Mouse (Mus musculus): ENCODE results near the gene Snf8.
A peak's percentile ranks its signal among the peaks of the same experiment; 100 is the strongest.

Gene Snf8

DNA sequence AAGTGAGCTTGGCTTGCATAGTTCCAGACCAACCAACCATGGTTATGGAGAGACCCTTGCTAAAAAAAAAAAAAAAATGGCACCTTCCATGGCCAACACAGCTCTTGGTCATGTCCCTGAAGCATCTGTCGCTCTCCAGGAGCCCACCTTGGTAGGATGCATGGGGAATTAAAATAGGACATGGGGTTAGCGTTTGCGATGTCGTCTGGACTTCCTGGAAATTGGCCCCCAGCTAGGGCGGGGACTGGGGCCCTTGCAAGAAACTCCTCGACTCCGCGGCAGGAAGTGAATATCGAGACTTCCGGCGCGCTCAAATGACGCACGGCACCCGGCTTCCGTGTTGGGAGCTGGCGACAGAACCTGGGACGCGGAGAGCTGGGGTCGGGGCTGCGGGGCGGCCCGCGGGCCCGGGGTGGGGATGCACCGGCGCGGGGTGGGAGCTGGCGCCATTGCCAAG is at the start of gene Snf8:
Gene Snf8 (plus strand): TSS at position 290 of the 457 bp plus-strand sequence.
- DNase-seq = peak; percentile 98

DNA sequence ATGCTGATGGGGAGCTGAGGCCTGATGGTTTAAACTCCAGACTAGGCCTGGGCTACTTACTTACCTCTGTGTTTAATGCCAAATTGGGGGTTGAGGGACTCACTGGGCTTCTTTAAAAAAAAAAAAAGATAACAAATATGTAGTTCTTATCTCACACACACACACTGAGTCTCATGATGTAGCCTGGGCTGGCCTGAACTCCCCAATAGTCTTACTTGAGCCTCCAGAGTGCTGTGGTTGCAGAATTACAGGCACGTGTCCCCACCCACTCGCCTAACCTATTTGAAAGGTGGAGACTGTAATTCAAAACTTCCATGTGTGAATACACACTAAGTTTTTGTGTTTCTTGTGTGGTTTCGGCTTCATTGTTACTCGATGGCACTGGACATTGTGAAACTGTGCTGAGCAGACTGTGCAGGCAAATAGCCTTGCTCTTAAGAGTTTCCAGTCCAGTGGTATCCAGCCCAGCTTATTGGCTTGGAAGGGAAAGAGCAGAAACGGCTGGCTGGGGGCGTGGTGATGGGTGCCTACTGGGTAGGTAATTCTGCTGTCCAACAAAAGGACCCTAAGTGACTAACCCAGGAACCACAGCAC is 46.7 kb upstream of the Snf8 start:
- peak; percentile 32 for DNase-seq

DNA sequence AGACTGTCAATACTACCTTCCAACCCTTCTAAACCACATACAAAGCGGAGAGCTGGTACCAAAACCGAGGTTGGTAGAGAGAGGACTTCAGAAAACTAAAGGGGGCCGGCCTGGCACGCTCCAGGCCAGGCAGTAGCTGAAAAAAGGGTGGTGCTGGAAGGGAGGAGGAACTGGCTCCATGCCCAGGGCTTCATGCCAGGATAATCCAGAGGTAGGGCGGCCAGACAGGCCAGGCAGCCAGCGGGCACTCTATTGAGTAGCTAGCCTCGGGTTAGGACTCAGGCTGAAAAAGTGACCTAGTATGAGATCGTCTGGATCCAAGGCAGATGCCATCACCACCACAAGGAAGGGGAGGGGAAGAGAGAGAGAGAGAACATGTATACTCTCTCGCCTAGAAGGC is 46.2 kb upstream of the Snf8 start:
- peak; percentile 93 for DNase-seq

DNA sequence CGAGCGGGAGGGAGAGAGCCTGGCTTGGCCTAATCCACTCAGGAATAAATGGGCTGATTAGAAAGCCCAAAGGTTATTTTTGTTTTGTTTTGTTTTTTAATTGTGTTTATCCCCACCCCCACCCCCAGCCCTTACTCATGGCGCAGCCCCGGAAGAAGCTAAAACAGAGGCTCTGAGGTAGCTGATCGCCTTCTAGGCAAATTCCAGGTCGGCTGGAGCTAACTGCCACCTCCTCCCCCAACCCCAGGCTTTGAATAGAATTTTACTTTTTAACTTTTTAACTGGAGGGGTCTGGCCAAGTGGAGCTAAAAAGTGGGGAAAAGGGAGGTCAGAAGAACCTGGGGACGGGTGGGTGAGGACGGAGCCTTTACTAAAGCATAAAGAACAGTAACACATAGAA is 44.8 kb upstream of the Snf8 start:
- DNase-seq = no peak

DNA sequence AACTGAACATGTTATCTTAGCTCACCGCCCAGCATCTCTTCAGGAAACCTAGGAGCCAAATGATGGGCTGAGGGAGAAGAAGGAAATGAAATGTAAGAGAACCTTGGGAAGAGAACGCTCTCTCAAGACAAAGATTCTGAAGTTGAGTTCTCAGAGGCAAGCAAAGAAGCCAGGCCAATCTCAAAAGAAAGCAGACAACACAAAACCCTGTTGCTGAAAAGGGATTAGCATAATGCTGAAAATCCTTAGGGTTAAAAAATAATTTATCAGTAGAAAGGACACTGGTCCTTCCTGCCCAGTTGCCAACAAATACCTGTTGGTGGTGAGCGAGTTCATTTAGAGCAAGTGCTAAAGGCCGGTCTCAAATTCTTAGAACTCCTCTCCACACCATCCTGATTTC is 44.3 kb upstream of the Snf8 start:
- no peak for DNase-seq

DNA sequence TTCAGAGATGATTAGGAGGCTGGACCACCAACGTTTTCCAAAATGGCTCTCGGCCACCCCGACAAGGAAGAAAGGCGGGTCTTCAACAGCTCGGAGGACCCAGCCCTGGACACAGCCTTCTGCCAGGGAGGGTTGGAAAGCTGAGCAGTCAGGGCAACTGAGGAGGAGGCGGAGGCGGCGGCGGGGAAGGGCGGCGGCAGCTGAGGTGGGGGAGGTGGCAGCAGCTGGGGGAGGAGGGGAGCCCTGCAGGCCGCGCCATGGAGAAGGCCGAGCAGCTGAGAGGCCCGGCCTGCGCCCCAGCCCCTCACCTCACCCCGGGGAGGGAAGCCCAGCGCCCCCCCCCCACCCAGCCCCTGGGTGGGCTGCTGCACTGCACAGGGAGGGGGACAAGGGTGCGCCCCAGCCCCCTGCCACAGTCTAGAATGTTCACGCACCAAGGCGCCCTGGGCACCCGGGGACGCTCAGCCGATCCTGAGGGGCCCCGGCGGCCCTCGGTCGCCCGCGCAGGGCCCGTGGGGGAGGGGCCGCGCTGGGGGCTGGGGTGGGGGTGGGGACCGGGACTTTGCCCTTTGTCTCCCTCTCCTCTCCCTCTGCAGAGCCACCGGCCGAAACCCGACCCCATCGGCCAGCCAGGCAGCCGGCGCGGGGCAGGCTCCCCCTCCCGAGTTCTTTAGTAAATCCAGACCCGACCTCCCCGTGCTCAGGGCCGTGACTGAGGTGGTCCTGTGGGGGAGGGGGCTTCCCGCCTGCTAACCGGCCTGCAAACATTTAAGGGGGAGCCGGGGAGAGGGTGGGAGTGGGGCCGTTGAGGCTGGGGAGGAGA is 43.6 kb upstream of the Snf8 start:
- DNase-seq = peak; percentile 80

DNA sequence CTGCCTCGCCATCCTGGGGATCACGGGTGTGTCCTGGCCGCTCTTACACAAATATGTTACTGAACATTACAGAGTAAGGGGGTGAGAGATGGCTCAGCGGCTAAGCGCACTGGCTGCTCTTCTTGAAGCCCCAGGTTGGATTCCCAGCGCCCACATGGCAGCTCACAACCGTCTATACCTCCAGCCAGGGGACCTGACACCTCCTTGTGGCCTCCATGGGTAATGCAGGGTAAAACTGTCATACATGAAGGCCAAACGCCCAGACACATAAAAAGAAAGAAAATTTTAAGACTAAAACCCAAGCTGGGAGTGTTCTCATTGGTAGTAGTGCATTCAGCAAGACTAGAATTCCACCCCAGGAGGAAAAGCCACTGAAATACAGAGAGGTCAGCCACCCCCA is 40.5 kb upstream of the Snf8 start:
- no peak for DNase-seq

DNA sequence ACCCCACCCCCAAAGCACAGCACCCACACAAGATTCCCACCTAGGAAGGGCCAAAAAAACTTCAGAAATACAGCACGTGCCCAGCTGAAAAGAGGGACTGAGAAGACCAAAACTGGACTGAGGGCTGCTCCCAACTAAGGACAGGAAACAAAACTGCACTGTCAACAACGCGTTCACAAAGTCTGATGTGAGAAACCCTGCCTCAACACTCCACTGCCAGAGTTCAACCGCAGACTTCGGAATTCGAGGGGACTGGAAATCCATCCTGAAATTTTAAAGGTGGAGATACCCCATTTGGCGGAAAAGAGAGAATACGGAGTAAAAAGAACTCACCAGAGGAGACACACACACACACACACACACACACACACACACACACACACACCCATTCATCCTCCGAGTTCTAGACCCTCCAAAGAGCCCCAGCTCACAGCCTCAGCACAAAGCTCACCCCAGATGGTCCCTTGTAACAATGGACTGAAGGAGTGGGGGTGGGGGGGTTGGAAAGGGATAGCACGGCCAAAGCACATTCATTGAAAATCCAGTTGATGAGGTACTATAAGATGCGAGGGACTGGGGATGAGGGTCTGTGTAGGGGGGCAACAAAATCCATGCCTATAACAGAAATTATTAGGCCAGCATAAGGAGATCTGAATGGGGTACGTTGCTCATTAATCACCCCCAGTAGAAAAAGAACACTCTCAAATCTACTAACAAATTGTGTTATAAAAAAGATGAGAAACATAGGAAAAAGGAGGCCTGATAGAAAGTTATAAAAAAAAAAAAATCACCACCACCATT is 31.4 kb upstream of the Snf8 start:
- no peak for DNase-seq

DNA sequence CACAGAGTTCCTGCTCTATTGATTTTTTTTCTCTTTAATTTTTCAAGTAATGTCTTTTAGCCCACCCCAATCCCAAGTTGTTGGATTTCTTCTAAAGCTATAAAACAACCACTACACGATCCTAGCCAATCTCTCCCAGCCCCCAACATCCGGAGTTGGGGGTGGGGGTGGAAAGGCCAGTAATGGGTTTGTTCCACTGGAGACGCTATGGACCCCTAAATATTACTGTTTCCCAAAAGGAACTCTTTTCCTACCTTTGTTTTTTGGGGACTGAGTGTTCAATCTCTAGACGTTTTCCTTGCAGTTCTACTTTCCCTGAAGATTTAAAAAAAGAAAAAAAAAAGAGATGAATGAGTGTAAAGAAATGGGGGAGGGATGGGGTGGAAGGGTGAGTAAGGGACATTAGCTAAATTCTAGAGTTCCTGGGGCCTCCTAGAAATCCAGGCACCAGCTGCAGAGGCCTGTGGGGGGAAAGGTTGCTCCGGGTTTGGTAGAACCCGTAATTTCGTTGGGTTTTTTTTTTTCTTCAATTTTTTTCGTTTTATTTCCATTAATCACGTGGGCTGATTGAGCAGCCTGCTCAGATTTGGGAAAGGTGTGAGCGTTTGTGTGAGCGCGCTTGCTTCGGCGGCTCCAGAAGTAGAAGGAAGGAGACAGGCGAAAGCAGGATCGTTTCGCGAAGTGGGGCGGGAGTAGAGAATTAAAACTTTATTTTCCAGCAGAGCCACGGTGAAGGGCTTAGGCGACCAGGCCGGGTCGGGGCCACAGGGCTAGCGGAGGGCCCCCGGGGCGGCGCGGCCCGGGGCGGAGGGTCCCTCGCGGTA is 30.5 kb upstream of the Snf8 start:
- DNase-seq = peak; percentile 53

DNA sequence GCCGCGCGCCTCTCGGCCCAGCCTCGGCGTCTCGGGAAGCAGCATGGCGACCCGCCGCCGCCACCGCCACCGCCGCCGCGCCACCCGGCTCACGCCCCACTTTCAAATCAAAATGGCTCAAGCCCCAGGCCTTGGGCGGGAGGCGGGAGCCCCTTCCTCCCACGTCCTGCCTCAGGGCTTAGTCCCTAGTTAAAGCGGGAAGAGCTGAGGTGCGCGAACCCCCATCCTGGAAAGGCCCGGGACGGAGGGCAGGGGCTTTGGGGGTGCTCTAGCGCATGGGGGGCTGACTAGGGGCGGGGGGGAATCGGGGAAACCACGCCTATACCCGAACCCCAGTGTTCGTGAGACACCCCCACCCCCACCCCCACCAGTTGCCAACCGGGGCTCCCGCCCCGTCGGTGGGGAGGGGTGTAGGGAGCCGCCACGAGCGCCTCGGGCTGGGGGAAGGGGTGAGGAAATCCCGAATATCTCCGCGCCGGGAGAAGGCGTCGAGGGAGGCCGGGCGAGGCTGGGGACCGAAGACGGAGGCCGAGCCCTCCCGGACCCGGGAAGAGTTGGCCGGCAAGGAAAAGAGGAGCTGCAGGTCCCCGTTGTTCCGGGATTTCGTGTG is 29.8 kb upstream of the Snf8 start:
- peak; percentile 43 for DNase-seq

DNA sequence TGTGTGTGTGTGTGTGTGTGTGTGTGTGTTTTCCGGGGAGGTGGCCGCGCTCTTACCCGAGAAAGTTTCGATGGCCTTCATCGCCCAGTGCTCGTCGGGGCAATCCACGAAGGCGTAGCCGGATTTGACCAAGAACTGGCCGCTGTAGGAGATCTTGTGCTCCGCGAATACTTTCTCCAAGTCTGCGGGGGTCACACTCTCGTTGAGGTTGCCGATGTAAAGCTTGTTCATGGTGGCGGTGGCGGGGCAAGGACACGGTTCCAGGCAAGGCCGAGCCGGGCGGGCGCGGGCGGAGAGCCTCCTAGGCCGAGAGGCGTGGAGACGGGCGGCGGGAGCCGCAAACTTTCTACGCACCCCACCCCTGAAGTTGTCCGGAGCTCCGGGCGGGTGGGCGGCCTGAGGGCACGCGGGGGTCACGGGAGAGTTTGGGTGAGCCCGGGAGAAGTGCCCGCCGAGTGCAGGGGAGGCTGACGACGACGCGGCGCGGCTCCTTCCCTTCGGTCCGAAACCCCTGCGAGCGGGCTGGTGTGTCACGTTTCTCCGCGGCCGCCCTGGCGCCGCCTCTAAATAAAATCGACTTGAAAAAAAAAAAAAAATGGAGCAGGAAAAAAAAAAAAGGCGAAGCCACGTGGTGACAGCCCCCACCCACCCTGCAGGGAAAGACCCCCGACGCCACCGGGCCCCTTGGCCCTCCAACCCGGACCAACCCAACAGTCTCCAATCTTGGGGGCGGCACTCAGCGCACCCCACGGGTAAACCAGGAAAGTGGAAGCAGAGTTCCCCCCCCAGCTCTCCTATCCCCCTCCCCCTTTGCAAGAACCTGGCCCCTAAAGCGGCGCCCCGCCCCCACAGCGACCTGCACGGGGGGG is 29.0 kb upstream of the Snf8 start, which contains the start of gene Igf2bp1:
Gene Igf2bp1 (minus strand): TSS at position 538 of the 869 bp plus-strand sequence.
- DNase-seq = peak; percentile 66

DNA sequence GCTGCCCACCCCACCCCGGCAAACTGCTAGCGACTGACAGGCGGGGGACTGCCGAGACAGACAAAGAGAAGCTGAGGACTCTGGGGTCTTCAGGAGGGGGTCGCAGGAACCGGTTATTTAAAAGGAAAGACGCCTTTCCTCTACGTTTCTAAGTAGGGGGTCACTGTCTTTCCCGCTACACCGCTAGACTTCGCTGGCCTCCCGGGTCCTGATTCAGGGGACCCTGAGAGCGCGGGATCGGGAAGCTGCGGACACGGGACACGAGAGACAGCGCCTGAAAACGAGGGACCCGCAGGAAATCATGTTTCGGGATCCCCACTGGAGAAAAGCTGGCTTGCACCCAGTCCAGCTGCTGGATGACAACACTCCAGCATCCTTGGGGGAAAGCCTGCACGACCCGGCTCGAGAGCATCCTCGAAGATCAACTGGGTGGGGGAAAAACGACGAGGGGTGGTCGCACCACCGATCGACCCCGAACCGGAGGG is 28.3 kb upstream of the Snf8 start:
- peak; percentile 51 for DNase-seq

DNA sequence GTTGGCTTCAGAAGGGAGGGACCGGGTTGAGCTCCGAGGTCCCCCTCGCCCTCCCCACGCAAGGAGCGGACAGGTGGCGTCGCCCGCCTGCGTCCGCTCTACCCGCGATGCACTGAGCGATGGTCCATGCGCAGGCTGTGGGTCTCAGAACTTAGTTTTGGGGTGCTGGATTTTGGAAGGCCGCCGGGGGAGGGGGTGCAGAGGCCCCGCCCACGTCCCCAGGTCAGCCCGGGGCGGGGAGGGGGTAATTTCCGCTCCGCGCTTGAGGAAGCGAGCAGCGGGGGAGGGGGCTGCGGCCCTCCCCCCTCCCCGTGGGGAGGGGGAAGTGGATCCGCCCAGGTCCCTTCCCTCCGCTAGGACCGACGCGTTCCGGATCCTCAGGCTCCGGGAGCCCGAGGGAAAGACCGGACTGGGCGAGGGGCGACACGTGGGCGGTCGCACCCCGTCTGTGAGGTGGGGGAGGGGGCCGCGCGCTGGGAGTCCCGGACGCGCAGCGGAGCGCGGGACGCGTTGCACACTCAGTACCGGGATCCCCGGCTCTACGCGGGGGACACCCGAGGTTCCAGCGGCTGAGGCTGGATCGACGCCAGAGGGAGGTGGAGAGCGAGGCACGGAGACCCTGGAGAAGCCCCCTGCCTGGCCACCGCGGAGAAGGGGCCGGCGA is 27.7 kb upstream of the Snf8 start:
- DNase-seq = peak; percentile 59

DNA sequence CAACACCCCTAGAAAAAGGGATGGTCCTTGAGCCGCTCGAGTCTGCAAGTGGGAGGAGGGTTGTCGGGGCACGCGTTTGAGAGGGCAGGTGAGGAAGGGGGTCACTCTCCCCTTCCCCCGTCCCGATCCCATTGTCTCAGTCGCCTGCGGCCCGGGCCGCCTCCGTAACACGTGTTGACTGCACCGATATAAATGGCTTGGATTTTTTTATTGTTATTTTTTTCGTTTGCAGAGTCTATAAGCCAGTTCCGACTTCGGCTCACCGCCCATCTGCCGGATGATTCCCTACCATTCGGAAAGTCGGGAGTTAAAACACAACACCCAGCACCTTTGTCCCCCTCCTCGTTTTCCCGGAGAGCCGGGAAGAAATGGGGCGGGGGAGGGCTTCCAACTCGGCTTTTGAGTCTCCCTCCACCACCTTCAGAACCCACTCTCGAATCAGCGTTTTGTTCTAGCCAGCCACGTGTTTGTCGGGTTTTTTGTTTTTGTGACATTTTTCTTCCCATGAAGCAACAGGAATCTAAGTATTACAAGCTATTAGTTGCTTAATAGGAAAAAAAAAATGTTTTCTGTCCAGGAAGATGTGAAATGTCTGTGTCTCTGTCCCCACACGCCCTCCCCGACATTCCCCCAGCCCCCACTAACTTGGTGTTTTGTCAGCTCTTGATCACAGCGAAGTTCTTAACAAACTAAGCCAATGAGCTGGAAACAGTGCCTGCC is 27.0 kb upstream of the Snf8 start:
- peak; percentile 31 for DNase-seq

DNA sequence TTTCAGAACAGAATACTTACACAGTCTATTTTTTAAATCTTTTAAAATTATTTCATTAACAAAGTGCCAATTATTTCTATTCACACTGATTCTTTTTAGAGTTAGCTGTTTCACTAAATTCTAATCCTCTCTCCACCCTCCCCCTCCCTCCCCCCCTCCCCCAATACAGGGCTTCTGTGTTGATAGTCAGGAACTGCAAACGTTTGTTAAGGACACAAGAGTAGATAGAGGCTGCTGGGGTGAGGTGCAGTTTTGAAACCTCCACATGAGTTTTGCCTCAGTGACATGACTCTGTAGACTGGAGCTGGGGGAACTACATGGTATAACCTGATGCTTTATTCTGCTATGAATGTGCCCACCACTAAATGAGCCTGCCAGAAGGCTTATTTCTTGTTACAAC is 25.9 kb upstream of the Snf8 start:
- DNase-seq = no peak

DNA sequence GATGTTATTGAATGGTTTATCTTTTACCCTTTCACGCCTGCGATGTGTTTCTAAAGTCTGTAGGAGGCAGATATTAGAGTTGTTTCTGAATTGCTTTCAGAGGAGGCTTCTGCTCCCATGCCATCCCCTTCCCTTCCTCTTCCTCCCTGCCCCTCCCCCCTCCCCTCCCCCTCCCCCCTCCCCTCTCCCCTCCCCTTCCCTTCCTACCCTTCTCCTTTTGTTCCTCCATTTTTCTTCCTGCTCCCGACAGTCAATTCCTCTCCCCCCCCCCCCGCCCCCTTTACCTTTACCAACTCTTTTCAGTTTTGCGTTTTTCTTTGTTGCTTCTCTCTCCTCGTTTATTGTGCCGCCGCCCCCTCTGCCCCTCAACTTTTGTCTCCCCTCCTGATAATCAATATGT is 22.7 kb upstream of the Snf8 start:
- DNase-seq = no peak

DNA sequence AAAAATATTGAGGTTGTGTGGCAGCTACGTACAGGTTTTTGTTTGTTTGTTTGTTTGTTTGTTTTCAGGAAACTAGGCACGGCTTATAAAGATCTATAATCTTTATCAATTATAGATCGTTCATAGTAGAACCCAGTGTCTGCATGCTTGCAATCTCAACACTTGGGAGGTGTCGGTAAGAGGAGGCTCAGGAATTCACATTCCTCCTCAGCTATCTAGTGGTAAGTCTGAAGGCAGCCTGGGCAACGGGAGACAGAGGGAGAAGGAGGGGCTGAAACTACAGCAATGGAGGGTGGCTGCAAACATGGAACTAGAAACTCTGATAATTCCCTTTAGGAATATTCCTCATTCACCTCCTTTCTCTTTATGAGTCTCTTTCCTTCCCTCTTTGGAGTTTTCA is 19.3 kb upstream of the Snf8 start:
- DNase-seq = no peak

DNA sequence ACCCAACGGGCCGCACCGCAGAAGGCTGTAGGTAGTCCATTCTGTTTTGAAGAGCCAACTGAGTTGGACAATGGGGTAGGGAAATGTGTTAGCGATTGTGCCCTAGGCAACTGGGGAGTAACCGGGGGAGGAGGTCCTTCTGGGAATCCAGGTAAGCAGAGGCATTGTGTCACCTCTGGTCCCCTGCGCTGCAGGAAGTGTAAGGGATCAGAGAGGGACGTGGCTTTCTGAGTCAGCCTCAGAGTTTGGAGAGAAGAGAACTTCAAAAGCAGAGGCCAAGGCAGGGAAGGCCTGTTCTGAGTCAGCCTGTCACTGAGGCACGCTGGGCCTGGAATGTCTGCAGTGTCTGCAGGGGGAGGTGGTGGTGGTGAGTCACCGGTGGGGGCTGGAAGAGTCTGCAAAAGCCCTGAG is 16.7 kb upstream of the Snf8 start:
- no peak for DNase-seq

DNA sequence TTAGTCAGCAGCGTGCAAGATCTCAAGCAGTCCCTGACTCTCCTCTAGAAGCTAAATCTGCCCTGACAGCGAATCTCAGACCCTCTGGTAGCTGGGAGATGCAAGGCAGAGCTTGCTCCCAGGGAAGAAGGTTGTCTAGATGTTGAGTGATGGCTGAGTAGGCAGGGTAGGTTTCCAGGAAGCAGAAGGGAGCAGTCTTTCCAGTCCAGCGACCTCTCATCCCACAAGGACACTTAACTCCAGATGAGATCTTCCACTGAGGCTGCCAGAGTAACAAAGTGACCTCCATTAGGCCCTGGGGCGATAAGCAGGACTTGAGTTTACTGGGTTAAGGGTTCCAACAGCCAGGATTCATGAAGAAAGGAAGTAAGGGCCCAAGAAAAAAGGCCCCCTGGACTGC is 14.1 kb upstream of the Snf8 start:
- DNase-seq = no peak

DNA sequence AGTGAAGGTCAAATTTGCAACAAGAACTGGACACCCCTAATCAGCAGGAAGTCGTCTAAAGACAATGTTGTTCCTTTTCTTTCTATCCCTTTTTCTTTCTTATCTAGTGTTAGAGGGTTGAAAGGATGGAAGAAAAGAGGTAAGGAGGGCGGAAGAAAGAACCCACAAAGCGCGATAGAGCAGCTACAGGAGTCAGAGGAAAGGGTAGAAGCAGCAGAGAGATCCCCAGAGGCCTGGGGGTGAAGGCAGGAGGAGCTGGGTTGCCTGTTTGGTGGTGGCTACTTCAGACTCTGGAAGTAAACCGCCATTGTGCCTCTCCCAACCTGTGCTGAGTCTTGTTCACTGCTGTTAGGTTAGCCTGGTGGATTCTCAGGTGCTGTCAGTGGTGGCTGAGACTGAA is 6.6 kb upstream of the Snf8 start:
- DNase-seq = no peak

Measured in kidney, postnatal 10 days (tissue).